Mouse (Mus musculus): ENCODE measurements around the gene Ankdd1a. TPM values are rescaled to one million over a fixed set of nuclear protein-coding genes. Genes with fewer than 3 reads are reported as not detected.

Ankdd1a gene
- total RNA-seq, 2 experiments from 2014 or later, result 0.22 TPM; not detected in 1

- no peak for DNase-seq
- intact Hi-C loops (cut with DNase I), result no loop called here
These were observed 7.5 kb downstream of the Ankdd1a start for GRCm38 (mm10) chr9:65512520-65512919.

- intact Hi-C loops (cut with DNase I), result no loop called here
- no peak for DNase-seq
These were observed 11.5 kb downstream of the Ankdd1a start for GRCm38 (mm10) chr9:65508449-65508848.

- no peak for DNase-seq
- intact Hi-C loops (cut with DNase I), result no loop called here
These were observed 17.1 kb downstream of the Ankdd1a start for GRCm38 (mm10) chr9:65502721-65503505.

- DNase-seq, result peak in 1 of 2 experiments; percentile 11
- intact Hi-C loops (cut with DNase I), result no loop called here
These were observed 17.8 kb downstream of the Ankdd1a start for GRCm38 (mm10) chr9:65502146-65502545.

- no peak for DNase-seq
- intact Hi-C loops (cut with DNase I), result no loop called here
These were observed 27.1 kb downstream of the Ankdd1a start for GRCm38 (mm10) chr9:65492851-65493250.

GRCm38 (mm10) chr9:65492351-65492750 lies 27.6 kb downstream of the Ankdd1a start:
- DNase-seq, result no peak
- intact Hi-C loops (cut with DNase I), result no loop called here

GRCm38 (mm10) chr9:65491476-65491875 lies 28.5 kb downstream of the Ankdd1a start:
- no peak for DNase-seq
- intact Hi-C loops (cut with DNase I), result no loop called here

- intact Hi-C loops (cut with DNase I), result no loop called here
- DNase-seq, result no peak
These were observed 39.9 kb downstream of the Ankdd1a start for GRCm38 (mm10) chr9:65480071-65480470.

GRCm38 (mm10) chr9:65479158-65479557 lies 40.8 kb downstream of the Ankdd1a start:
- no peak for DNase-seq
- intact Hi-C loops (cut with DNase I), result no loop called here

- DNase-seq, result no peak
- intact Hi-C loops (cut with DNase I), result no loop called here
These were observed 47.2 kb downstream of the Ankdd1a start for GRCm38 (mm10) chr9:65472769-65473168.

- peak in 1 of 2 experiments; percentile 8 for DNase-seq
- intact Hi-C loops (cut with DNase I), result loop anchor here (10.0 kb wide), 1 partner anchor 117 kb away; the partner anchor contains the start of genes Pif1 and Plekho2
These were observed 52.3 kb downstream of the Ankdd1a start for GRCm38 (mm10) chr9:65467686-65468085.

- intact Hi-C loops (cut with DNase I), result loop anchor here (10.0 kb wide), 1 partner anchor 120 kb away; the partner anchor contains the start of genes Pif1 and Plekho2
- no peak for DNase-seq
These were observed 54.8 kb downstream of the Ankdd1a start for GRCm38 (mm10) chr9:65465241-65465640.

GRCm38 (mm10) chr9:65464161-65464560 lies 55.8 kb downstream of the Ankdd1a start:
- DNase-seq, result peak; percentile 19 to 23
- intact Hi-C loops (cut with DNase I), result loop anchor here (10.0 kb wide), 1 partner anchor 121 kb away; the partner anchor contains the start of genes Pif1 and Plekho2

- intact Hi-C loops (cut with DNase I), result loop anchor here (10.0 kb wide), 1 partner anchor 122 kb away; the partner anchor contains the start of genes Pif1 and Plekho2
- DNase-seq, result no peak
These were observed 57.4 kb downstream of the Ankdd1a start for GRCm38 (mm10) chr9:65462544-65462943.

- intact Hi-C loops (cut with DNase I), result loop anchor here (10.0 kb wide), 1 partner anchor 124 kb away; the partner anchor contains the start of genes Pif1 and Plekho2
- DNase-seq, result peak; percentile 96 to 99
These were observed 59.1 kb downstream of the Ankdd1a start, which contains the start of gene Spg21 for GRCm38 (mm10) chr9:65460732-65461442. Gene Spg21 (plus strand): TSS chr9:65460947.

- no peak for DNase-seq
- intact Hi-C loops (cut with DNase I), result loop anchor here (10.0 kb wide), 1 partner anchor 125 kb away; the partner anchor contains the start of genes Pif1 and Plekho2
These were observed 59.8 kb downstream of the Ankdd1a start for GRCm38 (mm10) chr9:65460198-65460597.

GRCm38 (mm10) chr9:65458975-65459374 lies 61.0 kb downstream of the Ankdd1a start:
- no peak for DNase-seq

GRCm38 (mm10) chr9:65447951-65448350 lies 72.0 kb downstream of the Ankdd1a start:
- intact Hi-C loops (cut with DNase I), result no loop called here
- DNase-seq, result no peak

More at GRCm38 (mm10) chr9:65458975-65459374, 61.0 kb downstream of the Ankdd1a start:
- intact Hi-C loops (cut with DNase I), result no loop called here

GRCm38 (mm10) chr9:65444692-65445091 lies 75.3 kb downstream of the Ankdd1a start:
- intact Hi-C loops (cut with DNase I), result no loop called here
- no peak for DNase-seq

Measured in heart, postnatal 10 days (tissue).